Comparison of ENCODE assay signal across 37 mouse cellular contexts in the genomic region with DNA sequence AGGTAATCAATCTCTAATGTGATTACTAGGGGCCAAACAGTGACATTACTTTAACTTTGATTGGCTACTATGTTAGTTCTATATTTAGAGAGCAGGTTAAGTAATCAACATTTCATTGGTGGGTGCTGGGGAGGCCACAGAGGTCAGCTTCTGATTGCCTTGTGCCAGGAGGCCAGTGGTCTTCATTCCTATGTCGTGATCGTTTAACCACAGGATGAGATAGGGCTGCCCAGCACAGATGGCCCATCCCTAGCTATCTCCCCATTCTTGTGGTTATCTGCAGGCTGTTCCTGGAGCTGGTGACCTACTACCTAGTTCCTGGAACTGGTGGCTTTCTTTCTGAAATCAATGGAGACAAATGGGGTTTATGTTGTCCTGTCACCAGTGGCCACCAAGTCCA. TPM values are rescaled to one million over a fixed set of nuclear protein-coding genes. Genes with fewer than 3 reads are reported as not detected.
A peak's percentile ranks its signal among the peaks of the same experiment; 100 is the strongest.
DNase-seq lines count a peak whose midpoint lies in the region; ATAC-seq and TF ChIP-seq lines count a peak whose summit lies in the region.
"Had no signal": no experiment of that assay in that cellular context is flagged by ENCODE, and none has a peak within 500 bp of the region (broad histone marks: within the 10 kb centered on the region; RNA-seq: fewer than 3 reads in every experiment).

No protein-coding gene starts in this region.

- no peaks in the 10 kb centered on the region for H3K79me2 ChIP-seq in MEL (ENCODE audit: control insufficient read depth, insufficient read depth, low read length, poor library complexity)

- WGBS in liver, embryonic 12.5 days (ENCODE audit: insufficient replicate concordance): 14% methylated on average over 2 of the region's 2 CpGs

- no peak for DNase-seq in MEL (ENCODE audit: low read depth, low spot score)
- peak; percentile 3 for DNase-seq in c-Kit-positive CD71-positive TER-119-positive erythroid progenitor cells, embryonic 14.5 days (ENCODE audit: low spot score)
- DNase-seq in left cerebral cortex, postnatal 25 days (ENCODE audit: low spot score in 2 of 2): no peak
- DNase-seq in frontal cortex, postnatal 10 days (ENCODE audit: low spot score in 2 of 2): no peak
- DNase-seq in frontal cortex, postnatal 14 days (ENCODE audit: low spot score in 2 of 2): no peak
- DNase-seq in natural killer cell, adult 2 months (ENCODE audit: low spot score in 2 of 2): no peak
- DNase-seq: adrenal gland, adult 8-10 months; cerebellum, adult 11-12 months; cerebellum, adult 9-11 months; gastrocnemius, postnatal 10 days; kidney, adult 11 months; kidney, postnatal 36 days; left cerebral cortex, postnatal 4 days; lung, adult 2 months; lung, postnatal 10 days had no signal

- H3K36me3 ChIP-seq in MEL (ENCODE audit: control insufficient read depth in 1 of 2, insufficient read depth in 2 of 2, low read length in 2 of 2): peaks cover 0 to 12% of the 10 kb centered on the region in 2 experiments; a peak in 2 of 4 replicates
- no peaks in the 10 kb centered on the region for H3K36me3 ChIP-seq in liver, embryonic 12.5 days
- H3K36me3 ChIP-seq: embryonic facial prominence, embryonic 13.5 days; forebrain, embryonic 10.5 days; forebrain, embryonic 15.5 days; heart, embryonic 12.5 days; midbrain, embryonic 10.5 days; midbrain, embryonic 15.5 days; neural tube, embryonic 13.5 days had no signal

- TF ChIP-seq POLR2A in MEL (IDR thresholded peaks at IDR 0.05; ENCODE audit: control insufficient read depth in 1 of 2, insufficient read depth in 1 of 2, low read depth in 1 of 2, low read length in 2 of 2, poor library complexity in 1 of 2): no peak

- intact Hi-C loops in left cerebral cortex, postnatal 25 days (cut with DNase I): no loop called here

- peak; percentile 87 to 93 for TF ChIP-seq EP300 in MEL (IDR thresholded peaks at IDR 0.05; ENCODE audit: low read depth in 1 of 2, low read length in 2 of 2)

- H3K27ac ChIP-seq in MEL (ENCODE audit: control insufficient read depth, low read depth, low read length): peak overlapping the region; percentile 34
- H3K27ac ChIP-seq in liver, embryonic 12.5 days: no peak overlapping the region
- H3K27ac ChIP-seq: embryonic facial prominence, embryonic 13.5 days; forebrain, embryonic 10.5 days; forebrain, embryonic 15.5 days; hindbrain, embryonic 14.5 days; layer of hippocampus, adult 2 months; macrophage; midbrain, embryonic 10.5 days; midbrain, embryonic 15.5 days; neural tube, embryonic 13.5 days had no signal

- no peak overlapping the region for H3K4me3 ChIP-seq in MEL (ENCODE audit: control insufficient read depth in 1 of 2, insufficient read depth in 1 of 2, low read depth in 2 of 2, low read length in 2 of 2)
- no peak overlapping the region for H3K4me3 ChIP-seq in liver, embryonic 12.5 days
- H3K4me3 ChIP-seq: embryonic facial prominence, embryonic 13.5 days; forebrain, embryonic 10.5 days; forebrain, embryonic 15.5 days; heart, embryonic 12.5 days; layer of hippocampus, adult 2 months; midbrain, embryonic 10.5 days; midbrain, embryonic 15.5 days; neural tube, embryonic 13.5 days had no signal

- H3K4me2 ChIP-seq in liver, embryonic 12.5 days: no peak overlapping the region; the same call in 1 of the 2 replicates
- H3K4me2 ChIP-seq: embryonic facial prominence, embryonic 13.5 days; forebrain, embryonic 15.5 days; heart, embryonic 12.5 days; hindbrain, embryonic 14.5 days; midbrain, embryonic 15.5 days; neural tube, embryonic 13.5 days had no signal

- TF ChIP-seq CTCF in MEL (IDR thresholded peaks at IDR 0.05 in 2 of 3, conservative IDR thresholded peaks at IDR 0.05 in 1 of 3; ENCODE audit: control insufficient read depth in 1 of 3, insufficient read depth in 1 of 3, low read depth in 2 of 3, low read length in 3 of 3, poor library complexity in 1 of 3, severe bottlenecking in 1 of 3): no peak

- H3K27me3 ChIP-seq in MEL (ENCODE audit: control insufficient read depth in 1 of 2, insufficient read depth in 2 of 2, low read length in 2 of 2): no peaks in the 10 kb centered on the region
- H3K27me3 ChIP-seq in liver, embryonic 12.5 days (replicated peaks): no peaks in the 10 kb centered on the region
- H3K27me3 ChIP-seq: embryonic facial prominence, embryonic 13.5 days; forebrain, embryonic 15.5 days; heart, embryonic 12.5 days; midbrain, embryonic 15.5 days; neural tube, embryonic 13.5 days had no signal

- H3K4me1 ChIP-seq in MEL (ENCODE audit: control insufficient read depth in 1 of 2, insufficient read depth in 2 of 2, low read length in 2 of 2): peaks cover 0 to 26% of the 10 kb centered on the region in 2 experiments; a peak in 3 of 4 replicates
- peaks cover 23% of the 10 kb centered on the region for H3K4me1 ChIP-seq in liver, embryonic 12.5 days
- H3K4me1 ChIP-seq: embryonic facial prominence, embryonic 13.5 days; forebrain, embryonic 15.5 days; heart, embryonic 12.5 days; midbrain, embryonic 15.5 days had no signal

- no peak for TF ChIP-seq RAD21 in MEL (IDR thresholded peaks at IDR 0.05; ENCODE audit: low read depth, low read length)

- H3K9ac ChIP-seq in MEL (ENCODE audit: control insufficient read depth, low read depth, low read length, poor library complexity, severe bottlenecking): 0 out of 2 replicates have a peak overlapping the region, but pooled peaks have one; percentile 1
- H3K9ac ChIP-seq in liver, embryonic 12.5 days: no peak overlapping the region
- H3K9ac ChIP-seq: embryonic facial prominence, embryonic 13.5 days; forebrain, embryonic 15.5 days; heart, embryonic 12.5 days; hindbrain, embryonic 14.5 days; midbrain, embryonic 15.5 days; neural tube, embryonic 13.5 days had no signal

- H3K9me3 ChIP-seq in MEL (replicated peaks; ENCODE audit: insufficient read depth, low read length): no peaks in the 10 kb centered on the region
- H3K9me3 ChIP-seq in liver, embryonic 12.5 days (replicated peaks): no peaks in the 10 kb centered on the region
- H3K9me3 ChIP-seq: embryonic facial prominence, embryonic 13.5 days; forebrain, embryonic 10.5 days; forebrain, embryonic 15.5 days; heart, embryonic 12.5 days; midbrain, embryonic 10.5 days; midbrain, embryonic 15.5 days; neural tube, embryonic 13.5 days had no signal

- ATAC-seq in liver, embryonic 12.5 days: peak; percentile 71
- peak; percentile 39 for ATAC-seq in megakaryocyte progenitor cell, adult 5-6 weeks (replicated peaks; ENCODE audit: poor library complexity)
- ATAC-seq: forebrain, embryonic 15.5 days; inflammation-experienced regulatory T-cells, adult 6 months; midbrain, embryonic 15.5 days had no signal

TF ChIP-seq in MEL, 35 proteins besides CTCF, POLR2A, EP300 and RAD21:
- no peak for TF ChIP-seq USF2 (IDR thresholded peaks at IDR 0.05; ENCODE audit: borderline replicate concordance in 1 of 2, insufficient read depth in 1 of 2, low read depth in 1 of 2, low read length in 2 of 2)
- no peak for TF ChIP-seq ELF1 (IDR thresholded peaks at IDR 0.05; ENCODE audit: low read depth, low read length)
- peak; percentile 81 for TF ChIP-seq GATA1 (IDR thresholded peaks at IDR 0.05; ENCODE audit: low read depth, low read length)
- TF ChIP-seq ZNF384 (IDR thresholded peaks at IDR 0.05; ENCODE audit: low read depth, low read length): no peak
- TF ChIP-seq MYB (IDR thresholded peaks at IDR 0.05; ENCODE audit: low read depth, low read length): peak; percentile 70
- peak; percentile 80 for TF ChIP-seq TAL1 (IDR thresholded peaks at IDR 0.05; ENCODE audit: low read length)
- peak; percentile 78; the same call in 1 of the 2 replicates for TF ChIP-seq RCOR1 (IDR thresholded peaks at IDR 0.05; ENCODE audit: low read depth, low read length)
- TF ChIP-seq TCF12 (IDR thresholded peaks at IDR 0.05; ENCODE audit: low read depth, low read length): peak; percentile 75
- no peak for TF ChIP-seq USF1 (IDR thresholded peaks at IDR 0.05; ENCODE audit: low read depth, low read length)
- no peak for TF ChIP-seq CHD1 (IDR thresholded peaks at IDR 0.05; ENCODE audit: low read depth, low read length)
- no peak for TF ChIP-seq JUND (IDR thresholded peaks at IDR 0.05; ENCODE audit: low read depth, low read length)
- TF ChIP-seq BHLHE40 (IDR thresholded peaks at IDR 0.05; ENCODE audit: borderline replicate concordance, low read depth, low read length): 0 out of 2 replicates have a peak, but pooled peaks have one; percentile 27
- peak; percentile 75 for TF ChIP-seq ETS1 (IDR thresholded peaks at IDR 0.05; ENCODE audit: low read depth, low read length)
- TF ChIP-seq SIN3A (IDR thresholded peaks at IDR 0.05; ENCODE audit: low read length): peak; percentile 54; the same call in 1 of the 2 replicates
TF ChIP-seq in MEL: peak in this region for 8.

RNA-seq across cellular contexts. Expression of gene Gm30302, which starts 30.8 kb away (rescaled TPM):
- total RNA-seq in MEL (2012; rRNA removed): not detected in 2 replicates
- polyA plus RNA-seq in MEL (2012; ENCODE audit: insufficient read depth in 1 of 2, insufficient read length in 2 of 2, low read depth in 1 of 2, low replicate concordance in 2 of 2, missing spikeins in 1 of 2): under 1 TPM in 1 of 2 experiments, not detected in 1; 0.19 TPM
- not detected in 2 replicates for polyA plus RNA-seq in liver, embryonic 12.5 days (2016; fragmentation: Nextera tagmentation; extraction: Ambion mirVana)
- total RNA-seq in megakaryocyte progenitor cell, adult 5-6 weeks (2015): not detected in 2 replicates
- not detected in 2 replicates for total RNA-seq in megakaryocyte progenitor cell, adult 5-6 weeks (2017)
- total RNA-seq in left cerebral cortex, postnatal 25 days (2021): not detected
- total RNA-seq: adrenal gland, adult 8-10 months; gastrocnemius, postnatal 10 days; hematopoietic stem cell, adult 5-6 weeks; layer of hippocampus, adult 2 months; layer of hippocampus, postnatal 14 days; left cerebral cortex, adult 8-10 months; left cerebral cortex, postnatal 4 days had no signal
- polyA plus RNA-seq: embryonic facial prominence, embryonic 13.5 days; forebrain, embryonic 10.5 days; forebrain, embryonic 15.5 days; frontal cortex, adult 2 months; heart, embryonic 12.5 days; inflammation-experienced regulatory T-cells, adult 6 months; kidney, embryonic 14.5 days; limb, embryonic 14.5 days; lung, adult 2 months; macrophage; midbrain, embryonic 10.5 days; midbrain, embryonic 15.5 days; neural tube, embryonic 13.5 days; small intestine, adult 2 months; stomach, embryonic 14.5 days; thymus, postnatal 0 days had no signal
